Mouse (Mus musculus): Measurements from ENCODE around the gene Gorasp2.

Gorasp2 gene

DNA sequence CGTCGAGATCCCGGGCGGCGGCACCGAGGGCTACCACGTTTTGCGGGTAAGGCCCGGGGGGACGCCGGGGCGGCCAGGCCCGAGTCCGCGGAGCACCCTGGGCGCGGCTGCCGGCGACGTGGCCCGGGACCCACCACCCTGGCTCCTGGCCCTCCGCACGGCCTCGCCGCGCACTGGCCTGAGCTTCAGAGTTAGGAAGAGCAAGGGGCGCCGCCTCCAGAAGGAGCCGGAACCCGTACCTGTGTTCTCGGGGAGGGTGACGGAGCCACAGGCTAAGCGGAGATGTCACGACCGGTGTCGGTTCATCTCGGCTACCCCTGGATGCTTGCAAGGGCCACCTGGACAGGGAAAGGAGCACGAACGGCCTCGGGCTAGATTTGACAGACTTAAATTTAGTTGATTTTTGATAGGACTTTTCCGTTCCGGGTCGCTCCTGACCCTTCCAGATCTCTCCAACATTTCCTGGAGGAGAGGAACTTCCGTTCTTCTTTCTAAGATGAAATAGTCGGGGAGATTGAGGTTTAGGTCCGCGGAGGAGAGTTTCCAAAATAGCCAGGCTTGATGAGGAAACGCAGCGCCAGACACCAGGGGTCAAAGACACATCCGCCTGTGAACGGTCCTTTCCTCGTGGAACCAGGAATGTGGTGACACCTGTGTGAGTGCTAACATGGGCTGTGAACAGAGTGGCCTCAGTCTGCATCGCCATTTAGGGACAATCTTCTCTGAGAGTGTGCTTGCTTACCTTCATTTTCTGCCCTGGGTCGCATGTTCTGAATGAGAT lies 529 bp downstream of the Gorasp2 start, which contains the start of gene Gm26558:
Gene Gm26558 (minus strand): TSS at position 394 of the 781 bp plus-strand sequence.
- DNase-seq, result peak in 1 of 2 experiments; percentile 19

GRCm38 (mm10) chr2:70663764-70664163 lies 2.4 kb downstream of the Gorasp2 start:
- DNase-seq, result no peak

DNA sequence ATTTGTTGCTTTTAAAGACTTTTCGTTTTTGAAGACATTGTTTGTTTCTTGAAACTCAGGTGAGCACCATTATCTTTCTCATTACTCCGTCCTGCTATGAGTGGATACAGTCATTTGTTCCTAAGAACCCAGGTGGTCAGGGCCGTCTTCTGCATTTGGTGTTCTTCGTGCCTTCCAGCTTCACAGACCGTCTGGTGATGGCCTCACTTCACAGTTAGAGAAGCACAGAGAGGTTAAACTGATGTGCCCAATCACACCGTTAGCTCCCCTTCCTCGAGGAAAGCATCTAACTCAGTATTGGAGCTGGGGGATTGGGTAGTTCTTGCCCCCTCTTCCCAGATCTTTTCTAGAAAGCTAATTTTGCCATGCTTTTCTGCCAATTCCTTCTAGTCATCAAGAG lies 5.6 kb downstream of the Gorasp2 start:
- DNase-seq, result no peak

GRCm38 (mm10) chr2:70669241-70669640 lies 7.9 kb downstream of the Gorasp2 start:
- no peak for DNase-seq

GRCm38 (mm10) chr2:70669896-70670295 lies 8.5 kb downstream of the Gorasp2 start:
- no peak for DNase-seq

DNA sequence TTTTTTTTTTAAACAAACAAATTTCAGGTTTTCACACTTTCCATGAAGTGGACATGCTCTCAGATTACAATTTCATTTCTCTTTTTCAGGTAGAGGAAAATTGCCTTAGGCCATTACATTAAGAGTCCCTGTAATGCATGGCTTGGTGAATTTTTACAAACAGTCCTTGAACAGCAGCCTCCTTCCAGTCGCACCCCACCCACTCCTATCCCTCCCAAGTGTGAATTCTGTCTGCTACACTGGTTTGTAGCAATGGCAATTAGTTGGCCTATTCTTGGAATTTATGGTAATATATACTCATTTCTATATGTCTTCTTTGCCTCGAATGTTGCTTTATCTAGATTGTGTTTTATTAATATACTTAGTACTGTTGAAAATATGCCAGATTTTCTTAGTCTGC lies 11.1 kb downstream of the Gorasp2 start:
- no peak for DNase-seq

DNA sequence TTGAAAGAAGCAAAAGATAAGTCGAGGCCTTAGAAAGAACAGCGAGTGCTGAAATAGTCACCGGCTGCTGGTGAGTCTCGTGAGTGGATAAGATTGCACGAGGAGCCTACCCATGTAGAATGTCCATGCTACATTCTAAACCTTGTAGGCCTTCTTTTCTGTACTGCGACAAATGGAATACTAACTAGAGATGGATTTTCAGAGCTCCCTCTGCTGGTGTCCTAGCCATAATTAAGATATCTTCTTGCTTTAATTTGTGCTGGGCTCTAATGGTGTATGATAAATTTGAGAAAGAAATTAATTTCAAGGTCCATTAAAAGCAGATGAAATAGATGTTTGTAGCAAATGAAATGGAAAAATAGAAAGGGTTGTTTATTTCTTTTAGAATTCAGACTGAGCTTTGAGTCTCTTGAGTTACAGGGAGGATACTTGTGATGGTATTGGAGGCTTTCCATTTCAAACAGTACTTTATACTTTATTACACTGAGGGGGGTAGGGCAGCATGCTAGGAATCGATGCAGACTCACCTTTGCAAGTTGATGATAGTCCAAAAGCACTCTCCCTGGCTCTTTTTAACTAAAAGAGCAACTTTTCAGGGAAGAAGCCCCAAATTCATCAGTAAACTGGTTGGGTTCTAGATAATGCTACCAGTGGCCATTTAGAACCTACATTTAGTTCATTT lies 12.2 kb downstream of the Gorasp2 start:
- DNase-seq, result peak; percentile 37 to 59

GRCm38 (mm10) chr2:70682324-70682723 lies 20.9 kb downstream of the Gorasp2 start:
- no peak for DNase-seq

GRCm38 (mm10) chr2:70688454-70689078 lies 27.2 kb downstream of the Gorasp2 start:
- no peak for DNase-seq

DNA sequence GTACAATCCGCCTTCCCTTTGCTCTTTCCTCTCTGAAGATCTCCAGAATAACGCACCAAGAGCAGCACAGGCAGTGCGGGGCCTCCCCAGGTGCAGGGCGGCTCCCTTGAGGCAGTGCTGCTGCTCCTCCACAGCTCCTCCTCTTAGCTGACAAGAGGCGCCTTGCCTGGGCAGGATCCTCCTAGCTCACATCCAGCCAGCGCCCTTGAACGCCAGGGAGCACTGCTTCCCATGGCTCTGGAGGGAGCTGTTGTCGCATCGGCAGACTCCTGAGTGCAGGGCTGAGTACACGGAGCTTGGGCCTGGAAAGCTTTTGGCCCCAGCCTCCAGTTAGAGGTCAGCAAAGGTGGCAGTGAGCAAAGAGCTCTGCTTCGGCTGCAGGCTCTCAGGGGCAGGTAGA lies 28.8 kb downstream of the Gorasp2 start:
- DNase-seq, result no peak

DNA sequence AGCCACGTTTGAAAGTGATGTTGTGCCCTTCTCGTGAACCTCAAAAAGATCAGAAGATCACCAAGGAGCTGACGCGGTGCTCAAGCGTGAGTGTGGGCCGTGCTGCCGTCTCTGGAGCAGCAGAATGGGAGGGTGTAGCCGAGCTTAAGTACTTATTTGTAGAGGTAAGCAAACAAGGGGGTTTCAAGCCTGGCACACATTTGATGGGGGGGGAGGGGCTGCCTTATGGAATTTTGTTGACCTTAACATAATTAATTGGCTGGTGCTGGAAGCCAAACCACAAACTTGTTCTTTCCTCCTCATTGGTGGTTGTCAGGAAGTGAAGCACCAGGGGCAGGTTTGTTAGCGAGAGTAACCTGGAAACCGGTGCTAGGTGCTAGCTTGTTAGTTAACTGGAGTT lies 34.3 kb downstream of the Gorasp2 start:
- DNase-seq, result no peak

- DNase-seq, result no peak
Observed at GRCm38 (mm10) chr2:70700851-70701250, 39.5 kb downstream of the Gorasp2 start.

DNA sequence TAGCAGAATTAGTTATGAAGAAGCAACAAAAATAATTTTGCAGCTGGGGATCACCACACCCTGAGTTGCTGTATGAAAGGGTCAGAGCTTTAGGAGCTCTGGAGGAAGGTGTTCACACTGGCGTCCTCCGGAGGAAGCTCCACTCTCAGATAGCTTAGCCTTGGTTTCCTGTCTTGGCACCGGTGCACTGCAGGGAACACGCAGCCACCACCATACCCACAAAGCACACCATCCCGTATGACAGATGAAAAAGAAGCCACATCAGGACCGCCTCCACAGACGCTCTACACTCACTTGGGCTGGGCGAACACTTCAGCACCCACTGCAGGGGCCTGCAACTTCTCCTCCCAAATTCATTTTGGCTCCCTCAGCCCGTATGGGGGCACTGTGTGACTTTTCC lies 40.2 kb downstream of the Gorasp2 start:
- no peak for DNase-seq

DNA sequence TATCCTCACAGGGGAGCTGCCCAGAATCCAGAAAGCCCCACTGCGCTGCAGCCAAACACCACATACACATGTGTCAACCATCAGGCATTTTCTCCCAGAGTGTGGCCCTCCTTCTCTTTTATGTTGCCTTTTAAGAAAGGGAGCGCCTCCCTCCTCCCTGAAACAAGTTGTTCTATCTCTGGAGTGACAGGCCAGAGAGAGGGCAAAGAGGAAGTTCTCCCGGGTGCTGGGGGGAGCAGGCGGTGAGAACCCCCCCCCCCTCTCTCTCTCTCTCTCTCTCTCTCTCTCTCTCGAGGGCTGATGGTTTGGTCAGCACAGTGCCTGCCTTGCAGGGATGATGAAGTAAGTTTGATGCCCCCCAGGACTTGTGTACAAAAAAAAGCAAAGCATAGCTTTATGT lies 41.0 kb downstream of the Gorasp2 start:
- DNase-seq, result no peak

DNA sequence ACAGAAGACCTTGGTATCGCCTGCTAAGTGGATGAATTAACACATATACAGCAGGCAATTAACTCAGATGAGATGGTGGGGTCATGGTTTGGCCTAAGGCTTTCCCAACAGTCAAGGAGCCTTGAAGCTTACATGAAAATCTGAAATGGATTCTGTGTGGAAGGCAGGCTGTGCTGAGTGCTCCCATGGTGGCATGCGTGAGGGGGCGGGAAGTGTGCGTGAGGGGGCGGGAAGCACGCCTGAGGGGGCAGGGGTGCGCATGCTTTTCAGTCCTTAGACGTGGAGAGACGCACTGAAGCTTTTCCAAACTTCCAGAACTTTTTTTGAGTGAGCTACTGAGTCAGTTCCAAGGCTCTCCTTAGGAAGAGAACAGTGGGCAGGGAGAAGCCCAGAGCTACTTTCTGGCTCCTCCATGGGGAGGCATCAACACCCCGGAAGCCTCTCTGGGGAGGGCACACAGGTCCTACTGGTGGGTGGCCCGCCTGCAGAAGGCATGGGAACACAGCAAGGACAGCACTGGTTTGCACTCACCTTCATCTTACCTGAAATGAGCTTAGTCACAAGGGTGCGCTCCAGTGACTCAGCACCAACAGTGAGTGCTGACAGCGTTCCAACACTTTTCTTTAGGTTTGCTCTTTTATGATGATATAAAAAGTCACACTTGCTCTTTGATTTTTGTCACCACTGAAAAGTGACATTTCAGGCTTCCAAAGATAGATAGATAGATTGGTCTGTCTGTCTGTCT lies 47.8 kb downstream of the Gorasp2 start:
- no peak for DNase-seq

- DNase-seq, result no peak
Observed at GRCm38 (mm10) chr2:70710236-70710635, 48.9 kb downstream of the Gorasp2 start.

GRCm38 (mm10) chr2:70710878-70711277 lies 49.5 kb downstream of the Gorasp2 start:
- DNase-seq, result no peak

GRCm38 (mm10) chr2:70723610-70724243 lies 62.4 kb downstream of the Gorasp2 start:
- DNase-seq, result no peak

GRCm38 (mm10) chr2:70727089-70727488 lies 65.7 kb downstream of the Gorasp2 start:
- DNase-seq, result no peak

DNA sequence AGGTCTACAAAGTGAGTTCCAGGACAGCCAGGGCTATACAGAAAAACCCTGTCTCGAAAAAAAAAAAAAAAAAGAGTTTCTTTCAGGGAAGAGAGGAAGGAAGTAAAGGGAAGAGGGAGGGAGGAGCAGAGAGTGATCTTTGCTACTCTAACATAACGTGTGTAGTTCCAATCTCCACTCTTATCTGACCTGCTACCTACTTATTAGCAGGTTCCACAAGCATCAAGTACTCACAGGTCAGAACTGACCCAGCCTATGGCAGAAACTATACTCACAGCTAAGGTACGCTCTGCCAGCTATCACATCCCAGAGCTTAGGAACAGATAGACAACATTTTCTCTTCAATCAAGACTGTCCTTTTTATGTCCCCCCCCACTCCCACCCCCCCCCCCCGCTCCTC lies 74.2 kb downstream of the Gorasp2 start:
- DNase-seq, result no peak

GRCm38 (mm10) chr2:70736008-70736407 lies 74.6 kb downstream of the Gorasp2 start:
- no peak for DNase-seq

- peak in 1 of 2 experiments; percentile 7 for DNase-seq
Observed at GRCm38 (mm10) chr2:70741901-70742300, 80.5 kb downstream of the Gorasp2 start.

DNA sequence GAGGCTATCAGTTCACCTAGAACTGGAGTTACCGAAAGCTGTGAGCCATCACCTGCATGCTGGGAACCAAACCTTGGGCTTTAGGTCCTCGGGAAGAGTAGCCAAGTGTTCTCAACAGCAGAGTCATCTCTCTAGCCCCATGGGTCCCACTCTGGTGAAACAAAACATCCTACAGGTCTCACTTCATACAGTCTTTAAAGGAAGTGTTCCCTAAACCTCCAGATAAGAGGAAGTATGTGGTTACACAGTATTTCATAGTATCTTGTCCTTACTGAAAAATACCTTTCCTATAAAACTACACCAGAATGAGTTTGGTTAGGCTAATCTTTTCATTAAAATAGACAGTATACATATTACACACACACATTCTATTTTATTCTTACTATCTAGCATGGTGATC lies 81.2 kb downstream of the Gorasp2 start:
- no peak for DNase-seq
